Mouse (Mus musculus) c-Kit-positive CD71-positive TER-119-positive erythroid progenitor cells, embryonic 14.5 days (primary cell): ENCODE data around the gene H2-Q10.

ENCODE experiments used
- DNase-seq: peaks from one replicate; pipeline ENCODE4 v3.0.0-alpha.2; 2013; ENCODE audit warnings: low spot score

Gene H2-Q10

DNA sequence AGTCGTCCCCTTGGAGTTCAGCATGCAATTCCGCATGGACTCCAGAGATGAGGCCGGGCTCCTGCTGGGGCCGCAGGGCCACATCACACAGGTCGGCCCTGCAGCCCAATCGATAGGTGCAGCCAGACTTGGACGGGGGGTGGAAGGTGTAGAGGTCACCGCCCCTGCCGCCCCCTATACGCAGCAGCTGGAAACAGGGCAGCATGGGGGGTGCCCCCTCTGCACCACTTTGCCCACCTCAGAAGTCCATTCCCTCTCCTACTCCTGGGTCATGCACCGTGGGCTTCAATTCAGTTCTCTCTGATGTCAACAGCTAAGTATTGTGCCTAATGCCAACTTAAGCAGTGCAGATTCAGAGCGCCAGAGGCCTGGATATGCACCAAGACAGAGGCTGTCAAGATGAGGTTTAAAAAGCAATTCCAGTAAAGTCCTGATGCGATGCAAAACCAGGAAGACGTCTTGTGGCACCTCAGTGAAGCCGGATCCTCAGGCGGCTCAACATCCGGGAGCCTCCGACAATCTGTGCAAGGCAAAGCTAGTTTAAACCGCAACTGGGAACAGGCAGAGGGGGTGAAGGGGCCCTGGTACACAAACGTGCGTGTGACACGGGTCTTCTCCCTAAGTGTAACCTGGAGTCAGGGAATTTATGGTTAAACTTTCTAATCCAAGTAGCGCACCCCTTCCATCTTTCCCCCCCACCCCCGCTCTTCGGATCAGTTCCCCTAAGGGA lies 46.2 kb downstream of the H2-Q10 start:
- no peak for DNase-seq

DNA sequence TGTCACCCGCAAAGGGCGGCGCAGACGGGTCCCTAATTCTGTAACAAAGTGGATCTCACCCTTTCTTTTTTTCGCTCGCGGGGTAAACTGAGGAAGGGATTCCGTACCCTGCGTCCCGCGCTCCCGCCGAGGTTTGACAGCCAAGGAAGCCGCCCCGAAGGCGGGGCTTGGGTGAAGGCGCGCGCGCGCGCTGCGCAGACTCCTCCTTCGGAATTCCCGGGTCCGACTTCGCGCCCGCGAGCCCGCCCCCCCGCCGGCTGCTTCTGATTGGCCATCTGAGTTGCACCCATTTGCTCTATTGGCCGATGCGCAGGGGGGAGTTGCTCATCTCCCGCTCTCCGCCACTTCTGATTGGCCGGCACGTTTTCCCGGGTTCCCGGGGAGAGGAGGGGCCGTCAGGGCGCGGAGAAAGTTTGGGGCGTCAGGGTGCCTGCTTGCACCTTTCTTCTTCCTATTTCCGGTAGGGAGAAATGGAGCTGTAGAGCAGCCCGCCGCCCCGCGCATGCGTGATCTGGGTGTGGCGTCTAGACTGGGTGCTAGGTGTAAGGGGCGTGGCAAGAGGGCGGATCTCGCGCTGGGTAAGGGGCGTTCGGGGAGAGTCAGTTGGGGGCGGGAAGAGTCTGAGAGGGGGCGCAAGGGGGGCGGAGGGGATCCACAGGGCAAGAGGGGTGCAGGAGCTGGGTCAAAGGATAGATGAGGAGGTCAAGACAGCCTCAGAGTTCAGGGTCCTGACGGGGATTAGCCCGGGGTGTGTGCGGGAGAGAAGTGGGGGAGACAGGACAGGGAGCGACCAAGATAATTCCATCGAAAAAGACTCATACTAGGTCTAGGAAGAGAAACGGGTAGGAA lies 47.0 kb downstream of the H2-Q10 start, which contains the start of the genes Tcf19 and Cchcr1:
Tcf19 (minus strand) TSS at position 173 of the 849 bp plus-strand sequence.
Cchcr1 (plus strand) TSS at position 449 of the 849 bp plus-strand sequence.
- peak; percentile 98 for DNase-seq

DNA sequence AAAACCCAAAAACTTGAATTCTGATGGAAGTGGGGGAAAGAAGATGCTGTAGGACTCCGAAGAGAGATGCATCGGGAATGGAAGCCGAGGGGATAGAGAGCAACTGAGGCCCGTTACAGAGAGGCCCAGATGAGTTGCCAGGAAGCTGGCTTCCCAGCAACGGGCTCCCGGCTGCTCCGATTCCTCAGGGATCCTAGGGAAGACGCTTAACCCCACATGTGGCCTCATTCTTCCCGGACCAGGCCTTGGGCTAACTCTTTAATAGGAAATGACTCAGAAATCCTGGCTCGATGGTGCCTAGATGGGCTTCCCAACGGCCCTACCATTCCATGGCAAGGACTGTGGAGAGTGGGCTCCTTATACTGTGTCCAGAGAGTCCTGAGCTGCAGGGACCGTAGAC lies 47.6 kb downstream of the H2-Q10 start:
- DNase-seq: peak; percentile 17
